Mouse (Mus musculus): ENCODE measurements around the gene Hfe. TPM values are rescaled to one million over a fixed set of nuclear protein-coding genes. Genes with fewer than 3 reads are reported as not detected.
A peak's percentile ranks its signal among the peaks of the same experiment; 100 is the strongest.
"Not testable (repeated sequence)": the region's sequence is repeated elsewhere in the genome, so short reads cannot be mapped to it uniquely, and the experiment has no call there.

The Hfe gene
- polyA plus RNA-seq, 2 experiments = 4.5 to 10.5 TPM

GRCm38 (mm10) chr13:23706771-23707170 lies 3.9 kb downstream of the Hfe start:
- Histone ChIP-seq H3K4me3 (replicated peaks; ENCODE audit: low read length) (no peak overlapping the region), H3K27ac (replicated peaks; ENCODE audit: low read depth, low read length) (no peak overlapping the region), H3K36me3 (ENCODE audit: control insufficient read depth, insufficient read depth, low read length) (no peaks in the 10 kb centered on the region), H3K9ac (ENCODE audit: low read depth, low read length, severe bottlenecking) (no peak overlapping the region), H3K4me1 (ENCODE audit: control insufficient read depth, insufficient read depth, low read length) (peaks cover 10% of the 10 kb centered on the region), H3K27me3 (ENCODE audit: control insufficient read depth, insufficient read depth, low read length) (no peaks in the 10 kb centered on the region), H3K4me2 (replicated peaks; ENCODE audit: low read depth, low read length, severe bottlenecking) (no peak overlapping the region), H3K9me3 (ENCODE audit: control insufficient read depth, low read length) (no peaks in the 10 kb centered on the region)
- no peak for DNase-seq (ENCODE audit: low spot score)
- no peak for ATAC-seq (ENCODE audit: low FRiP score, low read depth)
- TF ChIP-seq POLR2A (IDR thresholded peaks at IDR 0.05; ENCODE audit: borderline replicate concordance, extremely low read depth, insufficient read depth, insufficient read length) = no peak
- WGBS = 91% methylated on average over 12 of the region's 12 CpGs

- Histone ChIP-seq H3K4me3 (replicated peaks; ENCODE audit: low read length) (no peak overlapping the region), H3K27me3 (ENCODE audit: control insufficient read depth, insufficient read depth, low read length) (no peaks in the 10 kb centered on the region), H3K9me3 (ENCODE audit: control insufficient read depth, low read length) (no peaks in the 10 kb centered on the region), H3K27ac (replicated peaks; ENCODE audit: low read depth, low read length) (no peak overlapping the region), H3K4me2 (replicated peaks; ENCODE audit: low read depth, low read length, severe bottlenecking) (no peak overlapping the region), H3K36me3 (ENCODE audit: control insufficient read depth, insufficient read depth, low read length) (no peaks in the 10 kb centered on the region), H3K9ac (ENCODE audit: low read depth, low read length, severe bottlenecking) (no peak overlapping the region), H3K4me1 (ENCODE audit: control insufficient read depth, insufficient read depth, low read length) (peaks cover 10% of the 10 kb centered on the region)
- no peak for TF ChIP-seq POLR2A (IDR thresholded peaks at IDR 0.05; ENCODE audit: borderline replicate concordance, extremely low read depth, insufficient read depth, insufficient read length)
- WGBS = 91% methylated on average over 7 of the region's 7 CpGs
- ATAC-seq (ENCODE audit: low FRiP score, low read depth) (no peak), DNase-seq (ENCODE audit: low spot score) (no peak)
Measured at GRCm38 (mm10) chr13:23705751-23706356, 4.8 kb downstream of the Hfe start.

- not testable (repeated sequence) for DNase-seq (ENCODE audit: low spot score)
- 78% methylated on average over 2 of the region's 2 CpGs for WGBS
Measured at GRCm38 (mm10) chr13:23702801-23703200, 7.9 kb downstream of the Hfe start.

GRCm38 (mm10) chr13:23702220-23702619 lies 8.4 kb downstream of the Hfe start:
- no peaks in the 10 kb centered on the region for H3K36me3 ChIP-seq (ENCODE audit: control insufficient read depth, insufficient read depth, low read length)
- ATAC-seq (ENCODE audit: low FRiP score, low read depth) (no peak), DNase-seq (ENCODE audit: low spot score) (no peak)
- no peaks in the 10 kb centered on the region for H3K9me3 ChIP-seq (ENCODE audit: control insufficient read depth, low read length)
- H3K4me3 ChIP-seq (replicated peaks; ENCODE audit: low read length) = no peak overlapping the region
- no peaks in the 10 kb centered on the region for H3K27me3 ChIP-seq (ENCODE audit: control insufficient read depth, insufficient read depth, low read length)
- TF ChIP-seq POLR2A (IDR thresholded peaks at IDR 0.05; ENCODE audit: borderline replicate concordance, extremely low read depth, insufficient read depth, insufficient read length) = no peak
- H3K4me1 ChIP-seq (ENCODE audit: control insufficient read depth, insufficient read depth, low read length) = peaks cover 5% of the 10 kb centered on the region; the same call in 1 of the 2 replicates
- H3K4me2 ChIP-seq (replicated peaks; ENCODE audit: low read depth, low read length, severe bottlenecking) = no peak overlapping the region
- WGBS = 64% methylated on average over 4 of the region's 4 CpGs
- H3K9ac ChIP-seq (ENCODE audit: low read depth, low read length, severe bottlenecking) = no peak overlapping the region
- H3K27ac ChIP-seq (replicated peaks; ENCODE audit: low read depth, low read length) = no peak overlapping the region

More at GRCm38 (mm10) chr13:23702801-23703200, 7.9 kb downstream of the Hfe start:
- not testable (repeated sequence) for ATAC-seq (ENCODE audit: low FRiP score, low read depth); H3K4me1 ChIP-seq (ENCODE audit: control insufficient read depth, insufficient read depth, low read length); H3K9ac ChIP-seq (ENCODE audit: low read depth, low read length, severe bottlenecking); H3K4me2 ChIP-seq (replicated peaks; ENCODE audit: low read depth, low read length, severe bottlenecking); H3K27me3 ChIP-seq (ENCODE audit: control insufficient read depth, insufficient read depth, low read length); H3K4me3 ChIP-seq (replicated peaks; ENCODE audit: low read length); H3K27ac ChIP-seq (replicated peaks; ENCODE audit: low read depth, low read length); H3K9me3 ChIP-seq (ENCODE audit: control insufficient read depth, low read length); H3K36me3 ChIP-seq (ENCODE audit: control insufficient read depth, insufficient read depth, low read length)

GRCm38 (mm10) chr13:23700786-23701520 lies 9.7 kb downstream of the Hfe start:
- 30% methylated on average over 8 of the region's 8 CpGs for WGBS
- peak; percentile 93 for DNase-seq (ENCODE audit: low spot score)
- H3K27me3 ChIP-seq (ENCODE audit: control insufficient read depth, insufficient read depth, low read length) = no peaks in the 10 kb centered on the region
- H3K4me1 ChIP-seq (ENCODE audit: control insufficient read depth, insufficient read depth, low read length) = peaks cover 7% of the 10 kb centered on the region; the same call in 1 of the 2 replicates
- no peak overlapping the region for H3K4me3 ChIP-seq (replicated peaks; ENCODE audit: low read length)
- no peaks in the 10 kb centered on the region for H3K36me3 ChIP-seq (ENCODE audit: control insufficient read depth, insufficient read depth, low read length)
- TF ChIP-seq POLR2A (IDR thresholded peaks at IDR 0.05; ENCODE audit: borderline replicate concordance, extremely low read depth, insufficient read depth, insufficient read length) = no peak
- ATAC-seq (ENCODE audit: low FRiP score, low read depth) = peak; percentile 45
- no peak overlapping the region for H3K4me2 ChIP-seq (replicated peaks; ENCODE audit: low read depth, low read length, severe bottlenecking)
- H3K9ac ChIP-seq (ENCODE audit: low read depth, low read length, severe bottlenecking) = no peak overlapping the region
- H3K9me3 ChIP-seq (ENCODE audit: control insufficient read depth, low read length) = no peaks in the 10 kb centered on the region
- H3K27ac ChIP-seq (replicated peaks; ENCODE audit: low read depth, low read length) = no peak overlapping the region

All from limb, embryonic 14.5 days (tissue).